Mouse (Mus musculus) erythroid progenitor cell, adult 5-6 weeks (primary cell): ENCODE results near the gene BC003965. TPM values are rescaled to one million over a fixed set of nuclear protein-coding genes. Genes with fewer than 3 reads are reported as not detected.
"Not testable (repeated sequence)": the region's sequence is repeated elsewhere in the genome, so short reads cannot be mapped to it uniquely, and the experiment has no call there.

Experiments
- ATAC-seq: replicated peaks from 2 replicates; pipeline ENCODE4 v1.8.0; 2016; ENCODE audit warnings: moderate number of reproducible peaks, mild to moderate bottlenecking, moderate TSS enrichment, inconsistent platforms; ENCODE audit not compliant: poor library complexity, low FRiP score, severe bottlenecking
- total RNA-seq, 2 experiments: library from RNA; stranded (forward) in 1 of 2; stranded (reverse) in 1 of 2; fragments of 150-400 nt in 1 of 2; fragments of 186-747, 209-891 nt in 1 of 2; gene quantifications; 2 replicates each; pipeline versions ENCODE4 v1.2.3 to v1.2.4; 2015 to 2017; ENCODE audit warnings: low replicate concordance in 2 of 2

Gene BC003965
- total RNA-seq, 2 experiments from 2014 or later: 2.0 to 5.0 TPM

- ATAC-seq: no peak
Measured at GRCm38 (mm10) chr17:25215431-25215830, 31.1 kb downstream of the BC003965 start.

GRCm38 (mm10) chr17:25218967-25219366 is 34.6 kb downstream of the BC003965 start:
- no peak for ATAC-seq

- ATAC-seq: no peak
Measured at GRCm38 (mm10) chr17:25219492-25220295, 35.3 kb downstream of the BC003965 start.

GRCm38 (mm10) chr17:25220746-25221145 is 36.4 kb downstream of the BC003965 start:
- ATAC-seq: no peak

- ATAC-seq: peak; percentile 41
Measured at GRCm38 (mm10) chr17:25221821-25222503, 37.6 kb downstream of the BC003965 start.

- ATAC-seq: peak; percentile 59
Measured at GRCm38 (mm10) chr17:25222504-25222940, 38.2 kb downstream of the BC003965 start.

- peak; percentile 58 for ATAC-seq
Measured at GRCm38 (mm10) chr17:25222951-25223601, 38.7 kb downstream of the BC003965 start.

- ATAC-seq: no peak
Measured at GRCm38 (mm10) chr17:25224586-25225222, 40.4 kb downstream of the BC003965 start.

GRCm38 (mm10) chr17:25225659-25226058 is 41.3 kb downstream of the BC003965 start:
- ATAC-seq: peak; percentile 67

GRCm38 (mm10) chr17:25227991-25228390 is 43.6 kb downstream of the BC003965 start:
- no peak for ATAC-seq

GRCm38 (mm10) chr17:25230014-25230655 is 45.8 kb downstream of the BC003965 start:
- ATAC-seq: not testable (repeated sequence)

- ATAC-seq: no peak
Measured at GRCm38 (mm10) chr17:25230700-25231099, 46.3 kb downstream of the BC003965 start.

GRCm38 (mm10) chr17:25231621-25232020 is 47.3 kb downstream of the BC003965 start:
- ATAC-seq: not testable (repeated sequence)

GRCm38 (mm10) chr17:25235635-25236034 is 51.3 kb downstream of the BC003965 start:
- ATAC-seq: no peak

Other genes with a start within 250 kb of the BC003965 start
- 132 and 177 TPM in 2 replicates for gene Mapk8ip3, start 247.6 kb upstream of the BC003965 start, total RNA-seq (2015; ENCODE audit: low replicate concordance)
- 264 and 268 TPM in 2 replicates for gene Mapk8ip3, start 247.6 kb upstream of the BC003965 start, total RNA-seq (2017; ENCODE audit: low replicate concordance)
- 33.2 and 39.0 TPM in 2 replicates for gene Jpt2, start 223.9 kb upstream of the BC003965 start, total RNA-seq (2015; ENCODE audit: low replicate concordance)
- gene Jpt2, start 223.9 kb upstream of the BC003965 start, total RNA-seq (2017; ENCODE audit: low replicate concordance): 21.4 and 25.6 TPM in 2 replicates
- 49.9 and 54.4 TPM in 2 replicates for gene Cramp1l, start 168.8 kb upstream of the BC003965 start, total RNA-seq (2015; ENCODE audit: low replicate concordance)
- 38.1 and 53.4 TPM in 2 replicates for gene Cramp1l, start 168.8 kb upstream of the BC003965 start, total RNA-seq (2017; ENCODE audit: low replicate concordance)
- gene Ift140, start 168.5 kb upstream of the BC003965 start, total RNA-seq (2015; ENCODE audit: low replicate concordance): 129 and 130 TPM in 2 replicates
- gene Ift140, start 168.5 kb upstream of the BC003965 start, total RNA-seq (2017; ENCODE audit: low replicate concordance): 239 and 264 TPM in 2 replicates
- not detected in 2 replicates for gene Tmem204, start 101.0 kb upstream of the BC003965 start, total RNA-seq (2015; ENCODE audit: low replicate concordance)
- not detected in 2 replicates for gene Tmem204, start 101.0 kb upstream of the BC003965 start, total RNA-seq (2017; ENCODE audit: low replicate concordance)
- gene Telo2, start 68.6 kb upstream of the BC003965 start, total RNA-seq (2015; ENCODE audit: low replicate concordance): 3.2 and 5.0 TPM in 2 replicates
- 10.5 and 42.6 TPM in 2 replicates for gene Telo2, start 68.6 kb upstream of the BC003965 start, total RNA-seq (2017; ENCODE audit: low replicate concordance)
- gene Ptx4, start 63.8 kb upstream of the BC003965 start, total RNA-seq (2015; ENCODE audit: low replicate concordance): not detected in 2 replicates
- gene Ptx4, start 63.8 kb upstream of the BC003965 start, total RNA-seq (2017; ENCODE audit: low replicate concordance): not detected in 2 replicates
- 17.3 and 23.1 TPM in 2 replicates for gene Clcn7, start 51.2 kb upstream of the BC003965 start, total RNA-seq (2015; ENCODE audit: low replicate concordance)
- 20.0 and 22.6 TPM in 2 replicates for gene Clcn7, start 51.2 kb upstream of the BC003965 start, total RNA-seq (2017; ENCODE audit: low replicate concordance)
- gene Ccdc154, start 22.1 kb upstream of the BC003965 start, total RNA-seq (2015; ENCODE audit: low replicate concordance): not detected in 2 replicates
- 2.6 TPM in 1 of 2 replicates, not detected in the other for gene Ccdc154, start 22.1 kb upstream of the BC003965 start, total RNA-seq (2017; ENCODE audit: low replicate concordance)
- gene Gm38655, start 9.1 kb upstream of the BC003965 start, total RNA-seq (2015; ENCODE audit: low replicate concordance): not detected in 2 replicates
- gene Gm38655, start 9.1 kb upstream of the BC003965 start, total RNA-seq (2017; ENCODE audit: low replicate concordance): not detected in 2 replicates
- 28.8 and 41.9 TPM in 2 replicates for gene Unkl, start 3.8 kb downstream of the BC003965 start, total RNA-seq (2015; ENCODE audit: low replicate concordance)
- 29.3 and 36.7 TPM in 2 replicates for gene Unkl, start 3.8 kb downstream of the BC003965 start, total RNA-seq (2017; ENCODE audit: low replicate concordance)
- 10.5 and 13.8 TPM in 2 replicates for gene Gnptg, start 55.6 kb downstream of the BC003965 start, total RNA-seq (2015; ENCODE audit: low replicate concordance)
- 5.8 and 8.4 TPM in 2 replicates for gene Gnptg, start 55.6 kb downstream of the BC003965 start, total RNA-seq (2017; ENCODE audit: low replicate concordance)
- gene Tsr3, start 55.6 kb downstream of the BC003965 start, total RNA-seq (2015; ENCODE audit: low replicate concordance): 2.9 TPM in 1 of 2 replicates, not detected in the other
- gene Tsr3, start 55.6 kb downstream of the BC003965 start, total RNA-seq (2017; ENCODE audit: low replicate concordance): 3.1 and 6.5 TPM in 2 replicates
- gene Baiap3, start 71.8 kb downstream of the BC003965 start, total RNA-seq (2015; ENCODE audit: low replicate concordance): not detected in 2 replicates
- gene Baiap3, start 71.8 kb downstream of the BC003965 start, total RNA-seq (2017; ENCODE audit: low replicate concordance): not detected in 2 replicates
- gene Ube2i, start 90.1 kb downstream of the BC003965 start, total RNA-seq (2015; ENCODE audit: low replicate concordance): 197 and 220 TPM in 2 replicates
- gene Ube2i, start 90.1 kb downstream of the BC003965 start, total RNA-seq (2017; ENCODE audit: low replicate concordance): 152 and 166 TPM in 2 replicates
- gene Prss34, start 113.8 kb downstream of the BC003965 start, total RNA-seq (2015; ENCODE audit: low replicate concordance): 101 and 104 TPM in 2 replicates
- gene Prss34, start 113.8 kb downstream of the BC003965 start, total RNA-seq (2017; ENCODE audit: low replicate concordance): 38.0 and 42.1 TPM in 2 replicates
- 2.5 TPM in 1 of 2 replicates, not detected in the other for gene Prss28, start 124.1 kb downstream of the BC003965 start, total RNA-seq (2015; ENCODE audit: low replicate concordance)
- gene Prss28, start 124.1 kb downstream of the BC003965 start, total RNA-seq (2017; ENCODE audit: low replicate concordance): not detected in 2 replicates
- gene Prss29, start 134.1 kb downstream of the BC003965 start, total RNA-seq (2015; ENCODE audit: low replicate concordance): not detected in 2 replicates
- not detected in 2 replicates for gene Prss29, start 134.1 kb downstream of the BC003965 start, total RNA-seq (2017; ENCODE audit: low replicate concordance)
- not detected in 2 replicates for gene Tpsab1, start 161.0 kb downstream of the BC003965 start, total RNA-seq (2015; ENCODE audit: low replicate concordance)
- gene Tpsab1, start 161.0 kb downstream of the BC003965 start, total RNA-seq (2017; ENCODE audit: low replicate concordance): not detected in 2 replicates
- gene Tpsb2, start 181.8 kb downstream of the BC003965 start, total RNA-seq (2015; ENCODE audit: low replicate concordance): not detected in 2 replicates
- gene Tpsb2, start 181.8 kb downstream of the BC003965 start, total RNA-seq (2017; ENCODE audit: low replicate concordance): not detected in 2 replicates
- gene Tpsg1, start 184.7 kb downstream of the BC003965 start, total RNA-seq (2015; ENCODE audit: low replicate concordance): not detected in 2 replicates
- not detected in 2 replicates for gene Tpsg1, start 184.7 kb downstream of the BC003965 start, total RNA-seq (2017; ENCODE audit: low replicate concordance)
- 10.5 TPM in 1 of 2 replicates, not detected in the other for gene Cacna1h, start 249.2 kb downstream of the BC003965 start, total RNA-seq (2015; ENCODE audit: low replicate concordance)
- gene Cacna1h, start 249.2 kb downstream of the BC003965 start, total RNA-seq (2017; ENCODE audit: low replicate concordance): 0.91 and 2.3 TPM in 2 replicates